Mouse (Mus musculus): Measurements from ENCODE around the gene Galnt17.

Galnt17 gene

GRCm38 (mm10) chr5:131241689-131242088, 66.6 kb downstream of the Galnt17 start:
- no peak for DNase-seq (ENCODE audit: low read depth, low spot score)

GRCm38 (mm10) chr5:131239813-131240212, 68.5 kb downstream of the Galnt17 start:
- no peak for DNase-seq (ENCODE audit: low read depth, low spot score)

- DNase-seq (ENCODE audit: low read depth, low spot score): no peak
Observed at GRCm38 (mm10) chr5:131236906-131237305, 71.4 kb downstream of the Galnt17 start.

- DNase-seq (ENCODE audit: low read depth, low spot score): no peak
Observed at GRCm38 (mm10) chr5:131233828-131234227, 74.5 kb downstream of the Galnt17 start.

GRCm38 (mm10) chr5:131231060-131231459, 77.2 kb downstream of the Galnt17 start:
- DNase-seq (ENCODE audit: low read depth, low spot score): no peak

- DNase-seq (ENCODE audit: low read depth, low spot score): no peak
Observed at GRCm38 (mm10) chr5:131229744-131230143, 78.6 kb downstream of the Galnt17 start.

- no peak for DNase-seq (ENCODE audit: low read depth, low spot score)
Observed at GRCm38 (mm10) chr5:131223416-131223815, 84.9 kb downstream of the Galnt17 start.

- DNase-seq (ENCODE audit: low read depth, low spot score): no peak
Observed at GRCm38 (mm10) chr5:131222498-131223244, 85.6 kb downstream of the Galnt17 start.

- DNase-seq (ENCODE audit: low read depth, low spot score): no peak
Observed at GRCm38 (mm10) chr5:131218221-131218620, 90.1 kb downstream of the Galnt17 start.

GRCm38 (mm10) chr5:131211618-131212017, 96.7 kb downstream of the Galnt17 start:
- no peak for DNase-seq (ENCODE audit: low read depth, low spot score)

GRCm38 (mm10) chr5:131201146-131201545, 107.2 kb downstream of the Galnt17 start:
- DNase-seq (ENCODE audit: low read depth, low spot score): no peak

- DNase-seq (ENCODE audit: low read depth, low spot score): no peak
Observed at GRCm38 (mm10) chr5:131192311-131192710, 116.0 kb downstream of the Galnt17 start.

- DNase-seq (ENCODE audit: low read depth, low spot score): no peak
Observed at GRCm38 (mm10) chr5:131184566-131184965, 123.7 kb downstream of the Galnt17 start.

GRCm38 (mm10) chr5:131181231-131181630, 127.1 kb downstream of the Galnt17 start:
- DNase-seq (ENCODE audit: low read depth, low spot score): no peak

GRCm38 (mm10) chr5:131180756-131181155, 127.5 kb downstream of the Galnt17 start:
- DNase-seq (ENCODE audit: low read depth, low spot score): no peak

GRCm38 (mm10) chr5:131177851-131178250, 130.4 kb downstream of the Galnt17 start:
- DNase-seq (ENCODE audit: low read depth, low spot score): no peak

- DNase-seq (ENCODE audit: low read depth, low spot score): no peak
Observed at GRCm38 (mm10) chr5:131177168-131177567, 131.1 kb downstream of the Galnt17 start.

GRCm38 (mm10) chr5:131169186-131169585, 139.1 kb downstream of the Galnt17 start:
- no peak for DNase-seq (ENCODE audit: low read depth, low spot score)

GRCm38 (mm10) chr5:131167366-131167765, 140.9 kb downstream of the Galnt17 start:
- no peak for DNase-seq (ENCODE audit: low read depth, low spot score)

- no peak for DNase-seq (ENCODE audit: low read depth, low spot score)
Observed at GRCm38 (mm10) chr5:131165681-131166080, 142.6 kb downstream of the Galnt17 start.

GRCm38 (mm10) chr5:131157866-131158265, 150.4 kb downstream of the Galnt17 start:
- DNase-seq (ENCODE audit: low read depth, low spot score): no peak

- DNase-seq (ENCODE audit: low read depth, low spot score): no peak
Observed at GRCm38 (mm10) chr5:131156323-131156722, 152.0 kb downstream of the Galnt17 start.

- no peak for DNase-seq (ENCODE audit: low read depth, low spot score)
Observed at GRCm38 (mm10) chr5:131142606-131143005, 165.7 kb downstream of the Galnt17 start.

- DNase-seq (ENCODE audit: low read depth, low spot score): no peak
Observed at GRCm38 (mm10) chr5:131134809-131135208, 173.5 kb downstream of the Galnt17 start.
